Mouse (Mus musculus) ovary, postnatal 10 days (tissue): ENCODE results near the gene Timm17a.

Source experiments
- DNase-seq: peaks from one replicate; pipeline ENCODE4 v3.0.0; 2022; ENCODE audit warnings: low spot score

Gene Timm17a

DNA sequence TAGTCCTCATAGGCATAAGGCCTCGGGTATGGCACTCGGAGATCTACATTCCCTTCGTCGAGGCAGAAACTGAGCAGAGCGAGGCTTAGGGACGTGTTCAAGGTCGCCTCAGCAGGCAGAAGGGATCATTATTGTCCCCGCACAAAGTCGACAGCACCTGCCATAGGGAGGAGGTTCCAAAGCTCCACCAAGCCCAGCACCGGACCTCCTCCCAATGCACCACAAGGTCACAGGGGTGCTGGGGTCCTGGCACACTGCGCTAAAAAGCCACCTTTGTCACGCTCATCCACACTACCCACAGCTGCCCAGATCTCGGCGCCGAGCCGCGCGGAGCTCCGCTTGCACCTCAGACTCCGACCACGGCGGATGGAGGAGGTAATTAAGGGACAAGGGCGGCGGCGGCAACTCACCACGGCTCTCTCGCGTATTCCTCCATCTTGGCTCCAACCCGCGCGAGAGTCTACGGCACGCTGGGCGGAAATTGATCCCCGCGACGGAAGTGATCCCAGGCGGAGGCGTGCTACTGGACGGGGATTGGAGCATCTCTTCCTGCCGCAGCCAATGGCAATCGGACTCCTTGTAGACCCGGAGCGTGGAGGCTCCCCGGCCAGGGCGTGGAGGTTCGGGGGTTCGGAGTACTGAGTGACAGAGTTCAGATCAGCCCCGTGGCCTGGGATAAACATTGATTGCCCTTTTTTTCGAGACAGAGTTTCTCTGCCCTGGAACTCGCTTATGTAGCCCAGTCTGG lies at the start of gene Timm17a:
Timm17a (minus strand) TSS at position 495 of the 748 bp plus-strand sequence.
- DNase-seq = peak; percentile 71

DNA sequence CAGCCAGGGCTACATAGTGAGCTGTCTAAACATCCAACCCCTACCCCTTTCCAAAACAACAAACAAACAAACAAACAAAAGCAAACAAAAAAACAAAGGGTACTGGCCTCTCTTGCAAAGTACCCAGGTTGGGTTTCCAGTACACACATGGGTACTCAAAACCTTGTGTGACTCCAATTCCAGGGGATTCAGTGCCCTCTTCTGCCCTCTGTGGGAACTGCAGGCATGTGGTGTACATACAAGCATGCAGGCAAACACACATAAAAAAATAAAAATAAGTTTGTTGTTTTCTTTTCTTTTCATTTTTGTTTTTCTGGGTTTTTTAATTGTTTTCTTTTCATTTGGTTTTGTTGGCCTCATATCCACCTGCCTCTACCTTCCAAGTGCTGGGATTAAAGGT lies 48.5 kb upstream of the Timm17a start:
- DNase-seq = no peak

DNA sequence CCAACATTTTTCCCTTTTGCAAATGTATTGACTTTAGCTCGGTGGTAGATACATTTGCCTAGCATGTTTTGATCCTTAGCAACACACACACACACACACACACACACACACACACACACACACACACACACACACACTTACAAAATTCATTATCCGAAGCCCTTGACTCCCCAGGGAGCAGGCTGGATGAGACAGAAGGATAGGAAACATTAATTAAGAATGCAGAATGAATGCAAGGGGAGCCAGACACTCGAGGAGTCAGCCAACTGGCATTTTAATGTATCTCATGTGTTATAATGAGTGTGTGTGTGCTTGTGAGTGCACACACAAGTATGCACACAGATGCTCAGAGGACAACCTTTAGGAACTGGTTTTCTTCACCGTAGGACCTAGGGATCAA lies 47.9 kb upstream of the Timm17a start:
- DNase-seq = no peak

DNA sequence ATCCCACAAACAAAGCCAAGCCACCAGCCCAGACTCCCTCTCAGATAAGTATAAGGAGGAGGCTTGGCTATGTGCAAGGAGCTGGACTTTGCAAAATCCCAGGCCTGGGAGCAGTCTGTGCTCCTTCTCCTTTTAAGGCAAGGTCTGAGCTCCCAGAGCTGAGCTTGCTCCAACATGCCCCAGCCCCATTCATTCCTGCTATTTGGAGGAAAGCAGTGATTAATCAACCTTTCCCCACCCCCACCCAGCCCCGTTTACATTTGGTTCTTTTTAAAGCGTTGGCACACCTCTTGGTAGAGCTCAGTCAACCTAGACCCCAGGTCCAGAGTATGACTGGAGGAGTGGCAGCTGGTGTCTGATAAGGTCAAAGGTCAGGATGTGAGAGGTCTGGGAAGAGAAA lies 45.5 kb upstream of the Timm17a start:
- no peak for DNase-seq

DNA sequence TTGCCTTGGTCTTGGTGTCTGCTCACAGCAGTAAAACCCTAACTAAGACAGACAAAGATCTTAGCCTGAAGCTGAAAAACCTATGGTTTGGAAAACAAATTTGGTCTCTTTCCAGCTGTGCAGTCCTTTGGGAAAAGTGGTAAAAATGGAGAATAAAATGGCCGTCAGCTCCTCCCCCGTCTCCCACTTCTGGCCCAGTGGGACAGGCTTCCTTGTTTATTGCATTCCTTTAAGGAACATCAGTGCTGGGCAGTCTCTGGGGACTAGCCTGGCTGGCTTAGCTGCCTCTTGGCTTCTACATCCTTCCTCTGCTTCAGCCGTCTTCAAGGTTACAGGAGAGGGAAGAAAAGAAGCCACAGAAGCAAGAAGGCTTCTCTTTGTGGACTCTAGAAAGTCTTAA lies 38.4 kb upstream of the Timm17a start:
- no peak for DNase-seq

DNA sequence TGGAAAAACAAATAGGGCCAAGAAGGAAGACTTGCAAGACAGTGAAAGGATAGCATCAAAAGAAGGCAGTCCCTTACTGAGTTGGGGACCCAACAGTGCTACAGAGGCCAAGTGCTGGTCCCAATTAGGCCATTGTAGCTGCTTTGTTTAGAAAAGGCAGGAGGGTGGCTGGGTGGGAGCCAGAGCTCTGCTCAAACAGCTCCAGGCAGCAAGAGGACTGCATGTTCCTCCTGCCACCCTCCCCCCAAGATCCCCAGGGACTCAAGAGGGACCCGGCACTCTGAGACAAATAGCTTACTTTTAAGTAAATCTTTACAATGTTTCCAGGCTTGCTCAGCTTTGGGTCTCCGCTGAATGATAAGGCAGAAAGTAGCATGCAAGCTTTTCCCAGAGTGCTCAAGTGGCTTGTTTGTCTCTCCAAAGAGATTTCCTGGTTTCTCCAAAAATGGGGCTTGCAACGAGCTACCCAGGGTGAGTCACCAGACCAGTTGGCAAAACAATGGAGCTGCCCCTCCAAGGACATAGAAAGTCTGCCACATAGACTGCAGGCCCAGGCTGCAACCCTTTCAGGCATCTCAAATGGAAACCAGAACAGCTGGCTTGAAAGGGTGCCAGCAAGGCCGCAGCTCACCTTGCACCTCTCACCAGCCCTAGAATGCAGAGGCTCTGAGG lies 34.1 kb upstream of the Timm17a start:
- DNase-seq = no peak

DNA sequence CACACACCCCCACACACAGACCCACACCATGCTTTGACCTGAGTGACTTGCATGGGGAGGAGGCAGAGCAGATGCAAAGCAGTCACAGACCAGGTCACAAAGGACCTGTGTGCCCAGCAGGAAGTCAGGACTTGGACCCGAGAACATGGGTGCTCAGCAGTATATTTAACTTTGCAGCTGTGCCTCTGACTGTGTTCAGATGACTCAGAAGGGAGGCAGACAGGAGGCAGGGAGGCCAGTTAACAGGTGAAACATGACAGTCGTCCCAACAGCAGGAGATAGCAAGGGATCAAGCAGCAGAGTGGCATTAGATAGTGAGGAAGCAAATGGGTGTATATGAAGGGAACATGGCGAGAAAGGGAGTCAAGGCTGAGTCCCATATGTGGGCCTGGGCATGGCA lies 33.3 kb upstream of the Timm17a start:
- no peak for DNase-seq

DNA sequence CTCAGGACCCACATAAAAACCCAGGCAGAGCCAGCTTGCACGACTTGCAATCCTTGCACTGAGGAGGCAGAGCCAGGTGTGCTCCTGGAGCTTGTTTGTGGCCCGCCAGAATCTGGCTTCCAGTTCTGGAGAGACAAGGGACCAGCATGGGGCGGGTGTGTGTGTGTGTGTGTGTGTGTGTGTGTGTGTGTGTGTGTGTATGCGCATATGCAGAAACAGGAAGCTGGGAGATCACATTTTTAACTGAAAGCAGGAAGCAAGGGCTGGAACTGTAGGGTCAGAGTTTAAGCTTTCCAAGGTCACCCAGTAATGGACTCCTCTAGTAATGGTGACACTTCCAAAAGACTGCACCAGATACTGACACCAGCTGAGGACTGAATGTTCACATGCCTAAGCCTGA lies 30.4 kb upstream of the Timm17a start:
- no peak for DNase-seq

DNA sequence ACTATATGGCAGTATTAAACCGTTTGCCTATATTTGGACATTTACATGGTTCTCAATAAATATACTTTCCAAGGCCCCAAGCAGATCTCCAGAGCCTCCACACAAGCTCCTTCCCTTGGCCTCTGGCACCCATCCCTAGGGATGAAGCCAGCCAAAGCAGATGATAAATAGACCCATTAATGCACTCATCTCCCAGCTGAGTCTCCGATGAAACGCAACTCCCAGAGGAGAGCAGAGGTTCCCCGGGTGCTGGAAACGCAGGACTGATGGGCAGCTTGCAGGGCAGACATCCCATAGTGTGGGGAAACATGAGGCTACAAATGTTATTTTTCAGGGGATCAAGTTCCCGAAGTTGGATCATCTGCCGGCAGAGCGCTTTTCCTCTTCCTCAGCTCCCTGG lies 28.4 kb upstream of the Timm17a start:
- DNase-seq = no peak

DNA sequence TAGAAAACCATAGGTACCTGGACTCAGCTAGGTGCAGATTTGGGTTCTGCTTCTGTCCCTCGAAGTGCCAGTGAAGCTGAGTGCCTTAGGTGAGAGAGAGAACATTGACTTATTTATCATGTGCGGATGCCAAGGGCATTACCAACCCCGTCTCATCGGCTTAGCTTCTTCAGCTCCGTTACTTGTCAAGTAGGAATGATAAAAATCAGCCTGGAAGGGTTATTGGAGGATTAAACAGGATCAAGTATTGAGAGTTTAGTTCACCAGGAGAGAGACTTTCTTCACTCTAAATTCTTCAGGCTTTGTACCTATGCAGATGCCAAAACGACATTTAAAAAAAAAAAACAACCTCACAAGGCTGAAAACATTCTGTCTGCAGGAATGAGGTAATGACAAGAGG lies 17.0 kb upstream of the Timm17a start:
- no peak for DNase-seq

DNA sequence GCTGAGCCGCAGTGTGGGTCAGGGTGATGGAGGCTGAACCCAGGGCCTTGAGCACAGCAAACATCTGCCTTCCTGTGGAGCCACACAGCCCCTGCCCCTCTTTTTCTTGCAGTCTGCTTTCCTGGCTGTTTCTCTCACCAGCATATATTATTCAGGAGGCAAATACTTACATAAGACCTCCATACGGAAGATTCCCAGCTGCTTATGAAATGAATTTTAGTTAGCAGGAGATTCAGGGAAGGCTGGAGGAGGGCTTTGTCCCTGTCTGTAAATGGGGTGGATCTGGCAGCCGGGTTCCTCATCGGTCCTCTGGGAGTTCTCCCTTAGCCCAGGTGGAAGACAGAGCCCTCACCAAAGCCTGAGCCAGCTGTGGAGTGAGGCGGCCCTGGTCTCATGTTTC lies 14.8 kb upstream of the Timm17a start:
- no peak for DNase-seq

DNA sequence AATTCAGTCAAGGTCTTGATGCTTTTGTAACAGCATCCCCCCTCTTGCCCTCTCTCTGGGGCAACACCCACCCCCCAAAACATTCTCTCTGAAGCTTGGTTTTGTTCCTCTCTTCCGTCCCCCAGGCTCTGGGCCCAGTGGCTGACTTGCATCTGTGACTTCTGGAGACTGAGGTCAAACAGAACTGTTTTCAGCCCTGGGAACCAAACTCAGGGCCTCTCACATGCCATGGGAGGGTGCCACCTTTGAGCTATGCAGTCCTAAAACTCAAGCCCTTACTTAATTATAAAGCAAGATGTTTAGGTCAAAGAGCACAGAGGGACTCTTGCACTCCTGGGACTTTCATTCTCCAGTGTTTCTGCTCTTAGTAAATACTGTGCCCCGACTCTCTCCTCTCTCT lies 12.4 kb upstream of the Timm17a start:
- no peak for DNase-seq

DNA sequence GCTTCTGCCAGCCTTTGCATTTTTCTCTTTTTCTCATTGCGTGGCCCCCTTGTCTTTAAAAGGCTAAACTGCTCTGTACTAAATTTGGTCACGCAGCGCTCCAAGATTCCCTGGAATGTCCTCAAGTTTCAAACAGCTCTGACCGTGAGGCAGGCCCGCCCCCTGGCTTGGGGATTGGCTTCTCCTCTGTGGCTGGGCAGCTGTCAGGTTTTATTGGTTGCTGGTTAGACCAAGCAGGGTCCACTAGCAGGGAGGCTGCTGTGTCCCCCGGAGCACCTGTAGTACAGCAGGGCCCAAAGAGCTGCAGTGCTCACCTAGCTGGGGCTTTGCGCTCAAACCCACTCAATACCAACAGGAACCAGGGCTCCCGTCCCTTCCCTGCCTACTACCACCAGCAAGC lies 11.0 kb upstream of the Timm17a start, which contains the start of gene Lmod1:
Lmod1 (plus strand) TSS at position 237 of the 400 bp plus-strand sequence.
- DNase-seq = no peak

DNA sequence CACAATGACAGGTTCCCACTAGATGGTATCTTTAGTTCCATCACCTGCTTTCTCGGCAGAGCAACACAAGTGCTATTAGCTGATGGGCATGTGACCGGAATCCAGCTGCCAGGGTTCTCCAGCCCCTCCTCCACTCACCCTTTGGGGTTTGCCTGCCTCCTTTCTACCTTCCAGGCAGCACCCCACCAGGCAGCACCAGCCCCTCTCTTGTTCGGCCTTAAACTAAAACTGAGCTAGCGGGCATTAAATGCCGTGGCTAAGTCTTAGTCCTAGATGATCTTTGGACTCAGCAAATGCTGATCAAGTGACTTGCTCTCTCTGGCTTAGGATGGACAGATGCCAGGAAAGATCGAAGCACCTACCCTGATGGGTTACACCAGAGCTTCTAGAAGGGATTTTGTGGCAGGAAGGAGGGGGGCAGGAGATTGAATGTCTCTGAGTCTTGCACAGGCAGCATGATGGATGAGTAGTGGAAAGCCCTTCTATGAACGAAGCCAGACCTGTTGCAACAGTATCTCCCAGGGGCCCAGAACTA lies 9.9 kb upstream of the Timm17a start:
- DNase-seq = no peak

DNA sequence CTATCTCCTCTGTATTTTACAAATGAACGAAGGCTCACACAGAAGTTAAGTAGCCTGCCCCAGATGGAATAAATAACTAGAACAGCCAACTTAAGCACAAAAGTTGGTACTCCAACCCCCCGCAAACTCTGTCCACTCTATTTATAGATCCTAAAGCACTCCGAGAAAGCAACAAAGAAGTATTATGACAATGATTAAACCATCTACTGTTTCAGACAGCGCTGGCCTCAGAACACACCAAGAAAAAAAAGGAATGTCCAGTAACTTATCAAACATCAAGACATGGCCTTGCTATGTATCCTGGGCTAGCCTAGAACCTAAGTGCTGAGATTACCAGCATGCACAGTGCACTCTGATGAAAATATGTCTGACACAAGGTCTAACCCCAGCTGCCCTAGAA lies 1.4 kb downstream of the Timm17a start:
- no peak for DNase-seq

DNA sequence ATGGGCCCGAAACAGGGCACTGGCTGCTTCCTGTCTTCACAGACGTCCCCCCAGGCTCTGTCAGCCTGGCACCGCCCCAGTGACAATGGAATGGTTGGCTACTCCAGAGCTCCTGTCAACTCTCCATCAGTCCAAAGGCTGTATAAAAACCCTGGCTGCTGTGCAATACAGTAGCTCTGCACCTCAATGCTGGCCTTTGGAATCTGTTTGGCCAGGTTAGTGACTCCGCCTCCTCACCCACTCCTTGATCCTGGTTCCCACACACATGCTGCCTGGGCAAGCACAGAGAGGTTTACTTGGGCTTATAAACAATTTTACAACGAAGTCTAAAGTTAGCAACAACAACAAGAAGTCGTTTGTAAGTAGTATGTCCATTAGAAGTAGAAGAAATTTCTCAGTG lies 2.2 kb downstream of the Timm17a start:
- no peak for DNase-seq

DNA sequence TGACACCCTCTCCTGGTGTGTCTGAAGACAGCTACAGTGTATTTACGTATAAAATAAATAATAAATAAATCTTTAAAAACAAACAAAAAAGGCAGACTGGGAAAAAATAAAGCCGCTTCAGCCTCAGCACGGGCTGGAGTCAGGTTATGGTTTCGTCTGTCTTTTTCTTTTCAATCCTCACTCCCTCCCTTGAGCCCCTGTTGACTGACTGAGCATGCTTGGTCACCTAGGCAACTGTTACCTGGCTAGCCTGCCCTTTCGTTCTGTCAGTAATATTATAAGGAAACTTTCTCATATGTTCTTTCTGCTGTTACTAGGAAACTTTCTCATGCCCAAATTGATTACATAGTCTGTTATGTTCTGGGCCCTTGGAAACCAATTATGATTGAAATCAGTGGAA lies 22.7 kb downstream of the Timm17a start:
- no peak for DNase-seq

DNA sequence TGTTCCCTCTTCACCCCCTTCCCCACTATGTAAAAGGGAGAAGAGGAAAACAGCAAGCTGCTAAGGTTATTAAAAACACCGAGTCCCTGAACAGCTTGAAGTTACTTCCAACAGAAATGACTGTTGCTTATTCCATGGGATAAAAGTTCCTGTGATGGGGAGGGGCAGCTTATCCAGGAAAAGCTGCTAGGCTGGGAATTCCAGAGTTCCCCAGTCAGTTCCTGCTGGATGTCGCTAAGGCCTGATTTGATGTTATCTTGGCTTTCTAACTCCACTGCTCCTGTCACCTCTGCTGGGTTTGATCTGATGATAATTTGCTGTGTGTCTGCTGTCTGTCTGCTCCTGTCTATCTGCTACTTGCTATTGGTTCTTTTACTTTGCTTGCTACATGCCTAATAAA lies 27.3 kb downstream of the Timm17a start:
- DNase-seq = no peak

DNA sequence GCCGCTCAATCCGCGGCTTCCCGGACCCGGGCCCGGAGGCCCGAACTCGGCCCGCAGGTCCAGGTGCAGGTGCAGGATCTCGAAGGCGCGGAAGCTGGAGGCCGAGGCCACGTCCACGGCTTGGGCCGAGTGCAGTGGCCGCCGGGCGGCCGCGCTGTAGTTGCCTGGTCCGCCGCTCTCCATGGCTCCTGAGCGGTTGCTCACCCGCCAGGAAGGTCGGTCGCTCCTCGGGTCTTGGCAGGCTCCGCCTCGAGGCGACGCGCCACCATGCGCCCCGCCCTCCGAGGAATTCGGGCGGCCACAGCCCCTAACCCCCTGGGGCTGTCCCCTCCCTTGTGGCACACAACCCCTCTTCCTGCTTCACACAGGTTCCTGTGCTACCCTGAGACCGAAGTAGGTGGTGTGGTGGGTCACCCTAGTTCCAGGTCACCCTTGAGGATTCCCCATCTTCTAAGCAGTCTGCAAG lies 29.7 kb downstream of the Timm17a start, which contains the start of gene Rnpep:
Rnpep (minus strand) TSS at position 259 of the 466 bp plus-strand sequence.
- DNase-seq = peak; percentile 55

DNA sequence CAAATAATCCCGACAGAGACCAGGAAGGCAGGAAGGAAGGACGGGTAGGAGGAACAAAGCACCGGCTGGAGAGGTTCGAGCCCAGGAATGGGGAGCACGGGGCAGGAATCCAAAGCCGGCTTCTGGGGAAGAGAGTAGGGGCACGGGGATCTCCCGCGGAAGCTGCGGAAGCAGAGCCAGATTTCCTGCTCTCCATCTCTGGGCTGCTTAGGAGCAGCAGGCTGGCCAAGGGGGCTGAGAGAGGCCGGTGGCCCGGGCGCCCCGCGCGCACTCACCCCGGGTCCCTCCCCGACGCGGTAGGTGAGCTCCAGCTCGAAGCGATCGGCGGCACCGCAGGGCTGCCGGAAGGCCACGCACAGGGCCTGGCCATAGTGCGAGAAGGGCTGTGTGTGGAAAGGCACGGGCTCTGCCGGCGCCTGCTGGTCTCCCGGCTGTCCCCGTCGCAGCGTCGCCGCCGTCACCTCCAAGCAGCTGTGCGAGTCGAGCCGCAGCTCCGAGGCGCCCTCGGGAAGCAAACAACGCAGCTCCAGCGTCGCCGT lies 30.2 kb downstream of the Timm17a start:
- DNase-seq = peak; percentile 39

DNA sequence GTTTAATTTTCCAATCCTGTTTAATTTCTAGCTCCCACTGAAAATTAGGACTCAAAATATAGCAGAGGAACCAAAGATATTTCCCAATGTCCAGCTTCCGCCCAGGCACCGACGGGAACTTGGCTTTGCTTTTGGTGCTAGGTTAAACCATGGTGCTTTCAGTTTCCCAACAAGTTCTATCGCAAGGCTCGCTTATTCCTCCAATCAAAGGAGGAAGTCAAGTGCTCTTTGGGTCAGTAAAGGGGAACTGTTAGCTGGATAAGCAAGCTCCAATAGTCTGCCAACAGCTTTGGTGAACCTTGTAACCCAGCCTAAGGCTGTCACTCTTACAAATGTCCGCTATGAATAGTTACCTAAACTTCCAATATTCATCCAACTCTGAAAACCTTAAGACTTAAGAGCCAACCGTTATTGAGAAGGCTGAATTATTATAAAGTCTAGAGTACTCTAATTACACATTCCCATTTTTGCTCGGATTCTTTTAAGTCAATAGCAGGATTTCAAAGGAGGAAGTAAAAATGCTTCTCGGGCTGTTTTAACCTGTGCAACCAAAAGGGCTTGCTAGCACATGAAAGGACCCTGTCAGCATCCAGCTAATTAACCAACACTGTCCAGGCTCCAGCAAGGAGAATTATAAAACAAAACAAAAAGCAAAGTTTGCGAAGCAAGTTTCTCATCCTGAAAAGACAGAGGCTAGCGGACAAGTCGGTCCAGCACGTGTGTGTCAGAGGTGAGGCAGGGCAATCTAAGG lies 30.9 kb downstream of the Timm17a start:
- no peak for DNase-seq

DNA sequence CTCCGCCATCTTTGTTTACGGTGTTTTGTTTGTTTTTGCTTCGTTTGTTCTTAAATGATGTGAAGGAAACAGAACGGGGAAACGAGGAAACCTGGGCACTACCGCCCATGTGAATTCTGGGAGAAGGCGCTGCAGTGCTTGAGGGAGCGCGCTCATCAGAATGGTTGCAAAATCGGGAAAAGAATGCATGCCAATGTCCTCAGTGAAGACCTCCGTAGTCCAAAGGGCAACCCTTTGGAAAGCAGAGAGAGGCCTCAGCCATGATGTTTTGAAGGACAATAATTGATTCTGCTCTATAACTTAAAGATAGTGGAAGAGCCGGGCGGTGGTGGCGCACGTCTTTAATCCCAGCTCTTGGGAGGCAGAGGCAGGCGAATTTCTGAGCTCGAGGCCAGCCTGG lies 31.7 kb downstream of the Timm17a start:
- no peak for DNase-seq
